Mouse (Mus musculus) kidney, adult 18-20 months (tissue): ENCODE measurements at regions not wholly inside any gene's neighbourhood (a gene's known extent, or its start where the extent isn't known, plus 50 kb on each side); places are given as distances from the start of the nearest gene placed in this dataset.

Experiments used
- DNase-seq: peaks from one replicate; pipeline ENCODE4 v3.0.0; 2021

DNA sequence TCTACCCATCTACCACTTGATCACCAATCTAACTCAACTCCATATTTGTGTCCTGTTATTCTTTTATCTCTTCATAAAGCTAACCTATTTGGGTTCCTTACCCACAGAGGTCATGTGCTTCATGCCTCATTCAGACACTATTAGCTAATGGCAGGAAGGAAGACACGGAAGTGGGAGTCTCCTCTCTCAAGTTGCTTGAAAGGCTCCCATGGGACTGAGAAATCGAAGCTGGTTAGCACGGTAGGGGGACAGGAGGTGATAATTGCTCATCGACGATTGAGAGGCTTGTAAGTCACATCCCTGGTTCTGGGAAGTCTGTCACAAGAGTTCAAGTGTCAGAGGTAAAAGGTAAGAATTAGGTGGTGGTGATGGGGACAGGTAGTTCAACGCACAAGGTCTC lies 362.2 kb upstream of the Adgrl2 start:
- no peak for DNase-seq

- DNase-seq: no peak
Observed at GRCm38 (mm10) chr3:149349731-149350130, 359.4 kb upstream of the Adgrl2 start.

GRCm38 (mm10) chr3:149349211-149349697 lies 358.9 kb upstream of the Adgrl2 start:
- peak; percentile 70 for DNase-seq

DNA sequence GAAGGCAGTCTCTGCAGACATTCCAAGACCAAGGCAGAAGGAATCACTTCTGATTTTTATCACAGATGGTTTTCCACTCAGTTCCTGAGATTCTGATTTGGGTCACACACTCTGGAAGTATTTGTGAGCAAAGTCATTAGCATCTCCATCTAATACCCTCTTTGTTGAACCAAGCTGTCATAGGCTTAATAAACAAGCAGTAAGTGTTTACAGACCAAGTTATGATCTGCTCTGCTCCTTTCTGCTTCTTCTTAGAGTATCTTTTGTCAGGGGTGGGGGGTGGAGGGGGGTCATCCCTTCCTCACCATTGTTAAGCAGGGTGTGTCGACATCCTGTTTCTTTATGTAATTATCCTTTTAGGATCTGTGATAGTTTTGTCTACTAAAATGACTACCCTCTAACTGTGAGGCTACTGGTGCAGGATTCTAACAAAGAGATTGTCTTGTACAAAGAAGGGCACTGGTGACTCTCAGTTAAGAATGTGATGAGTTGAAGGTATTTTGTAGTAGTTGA lies 358.2 kb upstream of the Adgrl2 start:
- no peak for DNase-seq

GRCm38 (mm10) chr3:149347241-149347992 lies 357.1 kb upstream of the Adgrl2 start:
- peak; percentile 42 for DNase-seq

DNA sequence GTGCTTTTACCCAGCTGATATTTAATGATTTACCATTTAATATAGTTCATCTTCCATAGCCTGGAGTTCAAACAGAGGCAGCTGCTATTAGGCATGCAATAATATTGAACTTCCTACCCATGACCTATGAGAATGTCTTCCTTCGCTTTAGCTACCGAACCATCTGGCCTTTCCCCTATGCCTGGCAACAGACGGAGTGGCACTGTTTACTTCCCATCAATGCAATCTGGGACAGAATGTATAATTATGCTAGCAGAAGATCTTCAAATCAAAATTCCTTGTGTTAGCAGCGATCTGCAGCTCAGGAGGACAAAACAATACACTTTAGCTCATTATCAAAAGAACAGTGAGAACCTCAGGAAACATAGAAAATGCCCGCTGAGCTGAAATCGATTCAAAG lies 352.2 kb upstream of the Adgrl2 start:
- no peak for DNase-seq

GRCm38 (mm10) chr3:149339374-149339753 lies 349.0 kb upstream of the Adgrl2 start:
- no peak for DNase-seq

DNA sequence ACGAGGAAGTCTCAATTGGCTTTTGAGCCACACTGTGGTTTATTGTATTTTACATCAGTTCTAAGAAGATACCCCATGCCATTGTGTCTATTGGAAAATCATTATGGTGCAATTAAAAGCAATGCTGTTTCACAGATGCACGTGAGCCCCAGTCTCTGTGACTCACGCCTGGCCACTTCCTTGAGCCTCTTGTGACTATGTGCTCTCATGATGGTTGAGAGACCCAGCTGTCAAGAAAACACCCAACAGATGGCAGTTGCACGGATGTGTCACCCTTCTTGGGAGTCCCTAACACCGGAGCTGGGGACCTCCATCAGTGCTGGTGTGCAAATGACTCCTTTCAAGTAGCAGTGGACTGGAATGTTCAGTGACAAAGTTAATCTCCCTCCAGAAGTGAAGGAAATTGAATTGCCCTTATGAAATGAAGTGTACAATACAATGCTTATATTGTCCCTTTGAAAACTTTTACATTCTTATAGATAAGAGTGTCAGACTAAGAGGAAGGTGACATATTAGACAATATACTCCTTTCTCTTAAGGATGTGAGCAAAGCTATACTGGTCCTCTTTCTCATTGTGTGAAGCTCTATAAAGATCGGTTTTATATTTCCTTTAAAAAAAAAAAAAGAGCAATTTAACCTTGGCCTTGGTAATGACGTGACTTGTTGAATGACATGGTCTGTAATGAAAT lies 348.5 kb upstream of the Adgrl2 start:
- DNase-seq: no peak

GRCm38 (mm10) chr3:149335259-149335658 lies 344.9 kb upstream of the Adgrl2 start:
- no peak for DNase-seq

- DNase-seq: no peak
Observed at GRCm38 (mm10) chr3:149333607-149334006, 343.3 kb upstream of the Adgrl2 start.

GRCm38 (mm10) chr3:149333131-149333530 lies 342.8 kb upstream of the Adgrl2 start:
- DNase-seq: no peak

DNA sequence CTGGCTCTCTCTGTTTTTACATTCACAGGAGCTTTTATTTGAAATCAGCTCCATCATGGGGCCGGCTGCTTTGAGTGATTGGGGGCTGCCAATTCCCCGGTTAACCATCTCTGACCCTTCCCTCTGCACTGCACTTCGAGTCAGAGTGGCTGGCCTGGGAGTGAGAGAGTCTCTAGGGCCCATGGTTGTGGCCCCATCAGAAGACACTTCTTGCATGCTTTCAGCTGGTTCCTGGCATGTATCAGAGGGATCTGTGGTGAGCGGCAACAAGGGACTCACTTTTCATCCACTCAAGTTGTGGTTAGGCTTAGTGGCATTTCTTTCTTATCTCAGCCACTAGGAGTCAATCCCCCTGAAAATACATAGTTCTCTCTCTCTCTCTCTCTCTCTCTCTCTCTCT lies 341.8 kb upstream of the Adgrl2 start:
- no peak for DNase-seq

DNA sequence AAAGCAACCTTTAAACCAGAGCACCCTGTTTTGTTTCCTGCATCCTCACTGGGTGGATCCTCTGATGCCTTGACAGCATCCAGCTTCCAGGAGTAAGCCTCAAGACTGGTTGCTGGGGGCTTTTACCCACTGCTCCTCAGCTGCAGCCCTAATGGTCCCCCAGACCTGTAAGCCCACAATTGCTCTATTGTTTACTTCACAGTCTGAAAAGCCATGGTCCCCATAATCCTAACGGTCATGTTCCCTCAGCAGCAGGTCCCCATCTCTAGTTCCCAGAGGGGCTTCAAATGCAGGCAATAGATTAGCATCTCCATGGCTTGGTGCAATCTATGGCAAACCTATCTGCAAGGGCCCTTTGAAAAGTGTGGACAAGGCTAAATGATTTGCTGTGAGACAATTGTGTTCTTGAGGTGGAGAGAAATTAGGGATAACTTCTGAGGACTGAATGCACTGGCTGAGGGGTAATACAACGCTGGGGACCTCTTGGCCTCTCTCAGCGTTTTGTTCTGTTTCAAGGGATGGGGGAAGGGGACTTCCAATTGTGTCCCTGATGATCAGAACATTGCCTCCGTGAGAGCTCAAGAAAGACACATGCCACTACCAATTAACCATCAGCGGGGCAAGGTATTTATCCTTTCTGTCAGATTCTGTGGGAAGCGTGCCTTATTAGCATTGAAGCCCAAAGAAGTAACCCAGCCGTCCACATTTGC lies 341.1 kb upstream of the Adgrl2 start:
- DNase-seq: no peak

GRCm38 (mm10) chr3:149330716-149331115 lies 340.4 kb upstream of the Adgrl2 start:
- peak; percentile 26 for DNase-seq

- no peak for DNase-seq
Observed at GRCm38 (mm10) chr3:149330041-149330440, 339.7 kb upstream of the Adgrl2 start.

DNA sequence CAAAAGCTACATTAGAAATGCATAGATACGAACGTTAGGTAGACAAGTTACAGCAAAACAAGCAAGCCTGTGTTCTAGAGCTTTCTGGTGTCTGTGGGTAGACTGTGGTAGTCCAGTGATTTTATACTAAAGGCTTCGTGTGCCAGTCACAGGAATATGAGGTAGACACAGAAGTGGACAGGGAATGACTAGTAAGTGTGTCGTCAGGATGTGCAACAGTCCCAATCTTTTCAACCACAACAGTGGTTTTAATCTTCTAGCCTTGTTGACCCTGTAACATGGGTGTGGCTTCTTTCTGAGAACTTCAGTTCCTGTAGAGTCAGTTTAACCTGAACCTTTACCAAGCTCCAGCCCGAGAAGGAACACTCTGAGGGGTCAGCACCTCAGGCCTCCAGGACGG lies 339.3 kb upstream of the Adgrl2 start:
- no peak for DNase-seq

GRCm38 (mm10) chr3:149326664-149327063 lies 336.3 kb upstream of the Adgrl2 start:
- DNase-seq: no peak

GRCm38 (mm10) chr3:149324088-149324487 lies 333.7 kb upstream of the Adgrl2 start:
- DNase-seq: no peak

GRCm38 (mm10) chr3:149318728-149319127 lies 328.4 kb upstream of the Adgrl2 start:
- no peak for DNase-seq

GRCm38 (mm10) chr3:149314258-149314657 lies 323.9 kb upstream of the Adgrl2 start:
- DNase-seq: no peak

DNA sequence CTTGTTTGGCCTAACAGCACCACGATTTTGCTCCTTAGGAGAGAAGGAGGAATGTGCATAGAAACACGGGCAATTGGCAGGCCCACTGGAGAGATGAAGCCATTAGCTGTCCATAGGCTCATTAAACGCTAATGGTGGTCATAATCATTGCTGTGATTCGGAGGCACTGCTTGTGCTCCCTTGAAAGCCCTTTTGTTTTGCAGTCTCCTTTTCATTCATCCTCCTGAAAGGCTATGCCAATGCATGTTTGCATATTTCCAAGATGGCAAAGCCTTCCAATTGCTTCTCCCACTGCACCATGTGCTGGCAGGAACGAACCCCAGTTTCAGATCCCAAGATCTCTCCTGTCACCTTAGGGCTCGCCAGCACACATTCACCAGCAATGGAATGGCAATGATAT lies 322.9 kb upstream of the Adgrl2 start:
- DNase-seq: no peak

DNA sequence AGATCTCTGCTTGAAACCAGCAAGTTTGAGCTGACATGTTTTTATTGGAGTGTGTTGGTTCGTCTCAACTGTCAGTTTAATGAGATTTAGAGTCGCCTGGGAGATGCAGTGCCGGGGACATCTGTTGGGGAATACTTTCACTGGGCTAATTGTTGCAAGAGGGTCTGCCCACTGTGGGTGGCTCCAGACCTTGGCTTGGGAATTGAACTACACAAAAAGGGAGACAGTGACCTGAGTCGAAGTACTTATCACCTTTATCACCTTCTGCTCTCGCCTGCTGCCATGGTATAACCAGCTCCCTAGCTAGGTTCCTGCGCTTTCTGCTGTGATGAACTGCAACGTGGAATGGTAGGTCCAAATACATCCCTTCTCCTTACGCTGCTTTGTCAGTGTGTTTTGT lies 321.2 kb upstream of the Adgrl2 start:
- DNase-seq: no peak

- DNase-seq: no peak
Observed at GRCm38 (mm10) chr3:149306709-149307108, 316.4 kb upstream of the Adgrl2 start.

- DNase-seq: no peak
Observed at GRCm38 (mm10) chr3:149306291-149306690, 315.9 kb upstream of the Adgrl2 start.
